Mouse (Mus musculus): ENCODE measurements around the gene Phactr1. TPM values are rescaled to one million over a fixed set of nuclear protein-coding genes. Genes with fewer than 3 reads are reported as not detected.

Gene Phactr1
- polyA plus RNA-seq, 1 experiment from 2014 or later: 6.8 TPM

GRCm38 (mm10) chr13:42719401-42719800 lies 39.0 kb downstream of the Phactr1 start:
- WGBS: 24% methylated on average over 9 of the region's 9 CpGs
- H3K9ac ChIP-seq (ENCODE audit: low read depth, low read length): no peak overlapping the region

GRCm38 (mm10) chr13:42720135-42720534 lies 39.7 kb downstream of the Phactr1 start:
- no peaks in the 10 kb centered on the region for H3K27me3 ChIP-seq (replicated peaks; ENCODE audit: control insufficient read depth, insufficient read depth, low read length)
- no peaks in the 10 kb centered on the region for H3K36me3 ChIP-seq (ENCODE audit: control insufficient read depth, insufficient read depth)
- no peak overlapping the region for H3K9ac ChIP-seq (ENCODE audit: low read depth, low read length)
- no peak for TF ChIP-seq CTCF (IDR thresholded peaks at IDR 0.05; ENCODE audit: low read depth)
- H3K4me3 ChIP-seq (ENCODE audit: low read depth, low read length): no peak overlapping the region
- H3K9me3 ChIP-seq (ENCODE audit: control insufficient read depth): no peaks in the 10 kb centered on the region
- WGBS: 34% methylated on average over 4 of the region's 4 CpGs
- no peak overlapping the region for H3K27ac ChIP-seq (ENCODE audit: low read depth, low read length)
- ATAC-seq: no peak
- H3K4me1 ChIP-seq (replicated peaks; ENCODE audit: control insufficient read depth, insufficient read depth, low read length): no peaks in the 10 kb centered on the region
- H3K4me2 ChIP-seq (replicated peaks; ENCODE audit: low read depth): no peak overlapping the region

More at GRCm38 (mm10) chr13:42719401-42719800, 39.0 kb downstream of the Phactr1 start:
- no peak overlapping the region for H3K4me2 ChIP-seq (replicated peaks; ENCODE audit: low read depth)
- H3K27ac ChIP-seq (ENCODE audit: low read depth, low read length): no peak overlapping the region
- H3K36me3 ChIP-seq (ENCODE audit: control insufficient read depth, insufficient read depth): no peaks in the 10 kb centered on the region
- H3K9me3 ChIP-seq (ENCODE audit: control insufficient read depth): no peaks in the 10 kb centered on the region
- no peak for TF ChIP-seq CTCF (IDR thresholded peaks at IDR 0.05; ENCODE audit: low read depth)
- no peak overlapping the region for H3K4me3 ChIP-seq (ENCODE audit: low read depth, low read length)
- no peaks in the 10 kb centered on the region for H3K27me3 ChIP-seq (replicated peaks; ENCODE audit: control insufficient read depth, insufficient read depth, low read length)
- no peak for ATAC-seq
- H3K4me1 ChIP-seq (replicated peaks; ENCODE audit: control insufficient read depth, insufficient read depth, low read length): no peaks in the 10 kb centered on the region

DNA sequence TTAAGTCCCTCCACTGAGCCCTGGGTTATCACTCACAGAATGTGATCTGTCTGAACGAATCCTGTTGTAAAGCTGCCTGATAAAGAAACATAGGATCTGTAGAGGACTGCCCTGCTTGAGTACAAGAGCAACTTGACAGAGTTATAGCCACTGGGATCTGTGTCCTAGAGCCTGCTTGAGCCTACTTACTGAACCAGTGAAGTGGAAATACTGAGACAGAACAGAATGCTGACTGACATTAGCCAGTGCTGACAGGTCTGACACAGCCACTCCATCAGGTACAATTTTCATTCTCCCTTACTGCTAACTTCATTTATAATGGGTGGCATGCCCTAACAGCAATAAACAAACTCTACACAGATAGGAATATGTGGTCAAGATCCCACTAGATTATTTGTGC lies 40.2 kb downstream of the Phactr1 start:
- H3K9me3 ChIP-seq (ENCODE audit: control insufficient read depth): no peaks in the 10 kb centered on the region
- H3K4me2 ChIP-seq (replicated peaks; ENCODE audit: low read depth): no peak overlapping the region
- WGBS: 14% methylated on average over 1 of the region's 1 CpGs
- no peaks in the 10 kb centered on the region for H3K27me3 ChIP-seq (replicated peaks; ENCODE audit: control insufficient read depth, insufficient read depth, low read length)
- H3K9ac ChIP-seq (ENCODE audit: low read depth, low read length): no peak overlapping the region
- ATAC-seq: no peak
- no peak for TF ChIP-seq CTCF (IDR thresholded peaks at IDR 0.05; ENCODE audit: low read depth)
- H3K27ac ChIP-seq (ENCODE audit: low read depth, low read length): no peak overlapping the region
- no peaks in the 10 kb centered on the region for H3K4me1 ChIP-seq (replicated peaks; ENCODE audit: control insufficient read depth, insufficient read depth, low read length)
- H3K36me3 ChIP-seq (ENCODE audit: control insufficient read depth, insufficient read depth): no peaks in the 10 kb centered on the region
- no peak overlapping the region for H3K4me3 ChIP-seq (ENCODE audit: low read depth, low read length)

- Histone ChIP-seq H3K27me3 (replicated peaks; ENCODE audit: control insufficient read depth, insufficient read depth, low read length) (no peaks in the 10 kb centered on the region), H3K4me1 (replicated peaks; ENCODE audit: control insufficient read depth, insufficient read depth, low read length) (no peaks in the 10 kb centered on the region), H3K4me3 (ENCODE audit: low read depth, low read length) (no peak overlapping the region), H3K9ac (ENCODE audit: low read depth, low read length) (no peak overlapping the region), H3K27ac (ENCODE audit: low read depth, low read length) (no peak overlapping the region), H3K36me3 (ENCODE audit: control insufficient read depth, insufficient read depth) (no peaks in the 10 kb centered on the region), H3K4me2 (replicated peaks; ENCODE audit: low read depth) (no peak overlapping the region), H3K9me3 (ENCODE audit: control insufficient read depth) (no peaks in the 10 kb centered on the region)
- no peak for TF ChIP-seq CTCF (IDR thresholded peaks at IDR 0.05; ENCODE audit: low read depth)
- 57% methylated on average over 3 of the region's 3 CpGs for WGBS
- ATAC-seq: no peak
These were observed 43.6 kb downstream of the Phactr1 start for GRCm38 (mm10) chr13:42724011-42724410.

DNA sequence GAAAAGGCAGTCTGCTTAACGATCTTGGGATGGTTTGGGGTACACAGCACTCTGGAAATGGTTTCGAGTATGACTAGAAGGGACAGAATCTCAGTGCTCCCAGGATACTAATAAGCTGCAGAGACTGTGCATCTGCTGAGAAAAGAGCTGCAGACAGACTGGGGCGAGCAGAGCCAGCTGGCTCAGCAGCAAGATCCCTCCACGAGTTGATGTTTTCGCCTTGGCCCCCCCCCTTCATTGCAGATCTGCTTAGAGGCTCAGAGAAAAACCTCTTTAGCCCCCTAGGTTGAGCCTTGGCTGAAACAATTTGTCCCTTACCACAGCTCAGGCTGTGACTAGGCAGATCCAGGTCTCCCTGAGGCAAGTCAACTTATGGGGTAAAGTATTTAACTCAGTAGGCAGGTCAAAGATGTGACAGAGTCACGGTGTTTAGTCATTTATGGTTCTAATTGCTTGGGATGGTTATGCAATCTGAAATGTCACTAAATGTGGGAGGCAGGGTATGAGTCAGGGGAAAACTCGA lies 45.3 kb downstream of the Phactr1 start:
- WGBS: 61% methylated on average over 7 of the region's 7 CpGs
- no peak overlapping the region for H3K9ac ChIP-seq (ENCODE audit: low read depth, low read length)
- H3K36me3 ChIP-seq (ENCODE audit: control insufficient read depth, insufficient read depth): no peaks in the 10 kb centered on the region
- no peak overlapping the region for H3K4me2 ChIP-seq (replicated peaks; ENCODE audit: low read depth)
- ATAC-seq: no peak
- TF ChIP-seq CTCF (IDR thresholded peaks at IDR 0.05; ENCODE audit: low read depth): no peak
- no peaks in the 10 kb centered on the region for H3K9me3 ChIP-seq (ENCODE audit: control insufficient read depth)
- H3K27ac ChIP-seq (ENCODE audit: low read depth, low read length): no peak overlapping the region
- H3K27me3 ChIP-seq (replicated peaks; ENCODE audit: control insufficient read depth, insufficient read depth, low read length): no peaks in the 10 kb centered on the region
- H3K4me3 ChIP-seq (ENCODE audit: low read depth, low read length): no peak overlapping the region
- H3K4me1 ChIP-seq (replicated peaks; ENCODE audit: control insufficient read depth, insufficient read depth, low read length): no peaks in the 10 kb centered on the region

DNA sequence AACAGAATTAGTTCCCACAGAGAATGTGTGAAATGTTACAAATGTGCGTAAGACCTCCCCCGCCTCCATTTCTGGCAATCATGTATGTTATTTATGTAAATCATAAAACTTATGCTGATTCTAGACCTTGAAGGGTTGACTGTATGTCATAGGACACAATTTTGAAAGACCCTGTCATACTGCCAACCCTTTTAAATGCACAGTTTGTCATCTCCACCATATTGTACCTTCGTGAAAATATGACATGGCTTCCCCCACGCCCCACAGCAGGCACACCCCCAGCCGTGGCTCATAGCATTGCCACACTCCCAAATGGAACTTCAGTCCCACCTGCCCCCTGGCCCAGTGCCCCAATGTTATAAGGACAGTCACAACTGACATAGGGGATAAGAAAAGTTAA lies 57.1 kb downstream of the Phactr1 start:
- 86% methylated on average over 5 of the region's 5 CpGs for WGBS
- Histone ChIP-seq H3K27ac (ENCODE audit: low read depth, low read length) (no peak overlapping the region), H3K9me3 (ENCODE audit: control insufficient read depth) (no peaks in the 10 kb centered on the region), H3K4me3 (ENCODE audit: low read depth, low read length) (no peak overlapping the region), H3K36me3 (ENCODE audit: control insufficient read depth, insufficient read depth) (no peaks in the 10 kb centered on the region), H3K4me2 (replicated peaks; ENCODE audit: low read depth) (no peak overlapping the region), H3K4me1 (replicated peaks; ENCODE audit: control insufficient read depth, insufficient read depth, low read length) (no peaks in the 10 kb centered on the region), H3K27me3 (replicated peaks; ENCODE audit: control insufficient read depth, insufficient read depth, low read length) (no peaks in the 10 kb centered on the region), H3K9ac (ENCODE audit: low read depth, low read length) (no peak overlapping the region)
- no peak for TF ChIP-seq CTCF (IDR thresholded peaks at IDR 0.05; ENCODE audit: low read depth)
- ATAC-seq: no peak

DNA sequence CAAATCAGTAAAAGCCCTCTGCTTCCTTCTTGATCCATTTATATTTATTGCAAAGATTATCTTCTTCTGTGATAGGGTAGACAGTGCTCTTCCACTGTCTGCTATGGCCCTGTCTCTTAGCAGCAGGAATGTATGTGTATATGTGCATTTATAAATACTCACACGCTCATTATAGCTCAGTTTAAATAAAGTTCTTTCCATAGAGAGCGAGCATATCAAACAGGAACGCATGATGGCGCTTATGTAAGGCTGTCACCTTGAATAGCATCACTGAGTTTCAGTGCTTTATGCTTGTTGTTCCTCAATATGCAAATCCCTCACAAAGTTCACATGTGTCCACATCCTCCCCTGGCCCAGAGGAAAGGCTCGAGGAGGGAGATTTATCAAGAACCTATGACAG lies 57.7 kb downstream of the Phactr1 start:
- H3K36me3 ChIP-seq (ENCODE audit: control insufficient read depth, insufficient read depth): no peaks in the 10 kb centered on the region
- ATAC-seq: no peak
- H3K9me3 ChIP-seq (ENCODE audit: control insufficient read depth): no peaks in the 10 kb centered on the region
- no peaks in the 10 kb centered on the region for H3K4me1 ChIP-seq (replicated peaks; ENCODE audit: control insufficient read depth, insufficient read depth, low read length)
- H3K27me3 ChIP-seq (replicated peaks; ENCODE audit: control insufficient read depth, insufficient read depth, low read length): no peaks in the 10 kb centered on the region
- no peak for TF ChIP-seq CTCF (IDR thresholded peaks at IDR 0.05; ENCODE audit: low read depth)
- no peak overlapping the region for H3K4me3 ChIP-seq (ENCODE audit: low read depth, low read length)
- no peak overlapping the region for H3K9ac ChIP-seq (ENCODE audit: low read depth, low read length)
- 75% methylated on average over 5 of the region's 5 CpGs for WGBS
- no peak overlapping the region for H3K4me2 ChIP-seq (replicated peaks; ENCODE audit: low read depth)
- H3K27ac ChIP-seq (ENCODE audit: low read depth, low read length): no peak overlapping the region

All from intestine, postnatal 0 days (tissue).